Mouse (Mus musculus): ENCODE results near the gene Tbccd1. TPM values are rescaled to one million over a fixed set of nuclear protein-coding genes. Genes with fewer than 3 reads are reported as not detected.

The Tbccd1 gene
- polyA plus RNA-seq, 1 experiment: 18.8 TPM

DNA sequence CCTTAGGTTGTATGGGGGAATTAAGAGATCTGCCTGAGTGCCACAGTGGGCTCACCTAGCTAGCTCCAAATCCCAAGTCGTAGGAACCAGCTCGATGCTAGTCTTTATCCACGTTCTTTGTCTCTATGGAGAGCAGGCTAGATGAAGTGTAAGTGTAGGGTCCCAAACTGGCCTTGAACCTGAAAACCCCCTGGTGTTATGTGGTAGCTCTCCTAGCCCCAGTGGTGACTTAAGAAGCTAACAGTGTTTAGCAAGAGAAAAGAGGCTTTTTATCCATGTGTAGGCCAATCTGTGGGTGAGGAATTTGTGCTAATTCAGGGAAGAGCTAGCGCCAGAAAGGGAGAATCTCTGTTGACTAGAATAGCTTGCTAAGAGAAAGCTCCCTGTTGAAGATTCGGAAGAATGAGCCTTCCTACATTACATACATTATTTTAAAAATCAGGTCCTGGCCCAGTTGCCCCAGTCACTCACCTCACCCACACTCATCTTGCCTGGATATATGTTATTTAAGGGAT is 81.9 kb downstream of the Tbccd1 start:
- DNase-seq (ENCODE audit: low read depth): no peak
- TF ChIP-seq POLR2A (IDR thresholded peaks at IDR 0.05; ENCODE audit: borderline replicate concordance, extremely low read depth, insufficient read depth, insufficient read length, poor library complexity, severe bottlenecking): no peak
- TF ChIP-seq CTCF (IDR thresholded peaks at IDR 0.05; ENCODE audit: borderline replicate concordance, extremely low read depth, insufficient read depth, insufficient read length): no peak

DNA sequence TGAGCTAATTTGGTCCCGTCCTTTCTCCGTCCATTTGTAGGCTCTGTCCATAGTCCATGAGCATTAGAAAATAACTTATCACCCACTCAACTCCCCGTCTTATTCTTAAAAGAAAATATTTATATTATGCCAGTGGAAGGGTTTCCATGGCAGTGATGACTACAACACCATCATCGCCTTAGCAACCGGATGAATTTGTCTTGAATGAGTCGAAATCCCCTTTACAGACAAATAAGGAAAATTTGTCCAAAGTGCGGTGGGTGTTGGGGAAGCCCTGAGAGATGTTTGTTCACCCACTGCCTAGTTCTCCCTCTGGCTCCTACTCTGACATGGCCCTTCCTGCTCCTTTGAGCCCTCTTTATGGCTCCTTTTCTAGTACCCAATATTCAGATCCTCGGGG is 88.8 kb downstream of the Tbccd1 start:
- no peak for DNase-seq (ENCODE audit: low read depth)
- TF ChIP-seq CTCF (IDR thresholded peaks at IDR 0.05; ENCODE audit: borderline replicate concordance, extremely low read depth, insufficient read depth, insufficient read length): no peak
- TF ChIP-seq POLR2A (IDR thresholded peaks at IDR 0.05; ENCODE audit: borderline replicate concordance, extremely low read depth, insufficient read depth, insufficient read length, poor library complexity, severe bottlenecking): no peak

DNA sequence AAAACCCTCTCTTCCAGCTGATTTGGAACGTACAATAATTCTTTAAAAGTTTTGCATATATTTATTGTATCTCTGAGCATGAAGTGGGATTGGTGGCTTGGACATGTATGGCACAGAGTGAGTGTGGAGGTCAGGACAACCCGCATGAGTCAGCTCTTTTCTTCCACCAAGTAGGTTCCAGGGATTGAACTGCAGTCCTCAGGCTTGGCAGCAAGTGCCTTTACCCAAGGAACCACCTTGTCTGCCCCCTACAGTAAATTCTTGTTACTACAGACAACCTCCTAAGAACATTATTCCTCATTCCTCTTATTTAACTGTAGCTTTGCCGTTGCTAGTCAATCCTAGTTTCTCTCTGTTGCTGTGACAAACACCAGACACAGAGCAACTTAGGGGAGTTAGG is 90.1 kb downstream of the Tbccd1 start:
- DNase-seq (ENCODE audit: low read depth): no peak
- TF ChIP-seq POLR2A (IDR thresholded peaks at IDR 0.05; ENCODE audit: borderline replicate concordance, extremely low read depth, insufficient read depth, insufficient read length, poor library complexity, severe bottlenecking) (no peak), CTCF (IDR thresholded peaks at IDR 0.05; ENCODE audit: borderline replicate concordance, extremely low read depth, insufficient read depth, insufficient read length) (no peak)

DNA sequence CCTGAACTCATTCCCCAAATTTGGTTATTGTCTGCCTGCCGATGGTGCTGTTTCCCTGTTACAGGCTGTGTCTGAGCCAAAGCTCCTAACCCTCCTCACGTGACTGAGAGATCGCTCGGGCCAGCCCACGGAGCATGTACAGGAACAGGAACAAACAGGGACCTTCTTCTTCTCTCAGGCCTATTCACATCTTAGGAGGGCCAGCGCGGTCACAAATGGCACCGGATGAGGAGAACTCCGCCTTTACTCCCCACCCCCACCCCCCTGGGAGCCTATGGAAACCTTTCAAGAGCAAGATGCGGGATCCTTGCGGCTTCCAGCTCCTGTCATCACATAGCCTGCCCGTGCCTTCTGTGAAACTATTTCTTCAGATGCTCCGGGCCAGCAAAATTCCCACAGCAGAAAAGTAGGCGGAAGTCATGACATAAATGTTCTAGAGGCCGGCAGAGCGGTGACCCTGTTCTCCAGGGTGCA is 90.7 kb downstream of the Tbccd1 start:
- peak; percentile 6 for DNase-seq (ENCODE audit: low read depth)
- TF ChIP-seq POLR2A (IDR thresholded peaks at IDR 0.05; ENCODE audit: borderline replicate concordance, extremely low read depth, insufficient read depth, insufficient read length, poor library complexity, severe bottlenecking) (no peak), CTCF (IDR thresholded peaks at IDR 0.05; ENCODE audit: borderline replicate concordance, extremely low read depth, insufficient read depth, insufficient read length) (no peak)

DNA sequence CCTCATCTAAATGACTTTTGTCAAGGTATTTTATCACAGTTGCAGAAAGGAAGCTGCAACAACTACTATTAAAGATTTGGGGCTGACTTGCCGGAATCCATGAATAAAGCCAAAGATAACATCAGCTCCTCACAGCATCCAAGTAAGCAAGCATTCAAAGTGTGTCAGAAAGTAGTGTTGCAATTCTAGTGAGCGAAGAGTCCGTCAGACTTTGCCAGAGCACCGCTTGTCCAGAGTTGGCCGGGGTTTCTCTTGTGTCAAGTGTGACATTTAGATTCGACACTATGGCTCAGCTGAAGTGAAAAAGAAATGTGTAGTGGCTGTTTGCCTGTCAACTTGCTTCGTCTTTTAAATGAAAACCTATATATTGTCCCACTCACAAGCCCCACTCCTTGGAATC is 91.9 kb downstream of the Tbccd1 start:
- TF ChIP-seq CTCF (IDR thresholded peaks at IDR 0.05; ENCODE audit: borderline replicate concordance, extremely low read depth, insufficient read depth, insufficient read length) (no peak), POLR2A (IDR thresholded peaks at IDR 0.05; ENCODE audit: borderline replicate concordance, extremely low read depth, insufficient read depth, insufficient read length, poor library complexity, severe bottlenecking) (no peak)
- DNase-seq (ENCODE audit: low read depth): no peak

Other genes with a start within 250 kb of the Tbccd1 start
- gene Dgkg, start 200.4 kb downstream of the Tbccd1 start, polyA plus RNA-seq (2012; rRNA removed): 0.29 and 0.36 TPM in 2 replicates
- gene Crygs, start 46.1 kb downstream of the Tbccd1 start, polyA plus RNA-seq (2012; rRNA removed): not detected in 2 replicates
- 33.3 and 41.4 TPM in 2 replicates for gene Dnajb11, start 176 bp upstream of the Tbccd1 start, polyA plus RNA-seq (2012; rRNA removed)
- 0.24 and 0.44 TPM in 2 replicates for gene Ahsg, start 33.6 kb upstream of the Tbccd1 start, polyA plus RNA-seq (2012; rRNA removed)
- gene Fetub, start 60.7 kb upstream of the Tbccd1 start, polyA plus RNA-seq (2012; rRNA removed): 0.11 TPM in 1 of 2 replicates, not detected in the other
- 0.08 and 0.22 TPM in 2 replicates for gene Hrg, start 93.4 kb upstream of the Tbccd1 start, polyA plus RNA-seq (2012; rRNA removed)
- gene Kng2, start 171.8 kb upstream of the Tbccd1 start, polyA plus RNA-seq (2012; rRNA removed): 0.06 and 0.07 TPM in 2 replicates
- gene Kng1, start 200.2 kb upstream of the Tbccd1 start, polyA plus RNA-seq (2012; rRNA removed): 0.05 and 0.21 TPM in 2 replicates
- 618 and 643 TPM in 2 replicates for gene Eif4a2, start 249.8 kb upstream of the Tbccd1 start, polyA plus RNA-seq (2012; rRNA removed)

Measured in brain, embryonic 14.5 days (tissue).